22 mouse cellular contexts compared by ENCODE assay signal in genomic region chr2:50493597-50494335, GRCm38 (mm10).
A peak's percentile ranks its signal among the peaks of the same experiment; 100 is the strongest.
DNase-seq lines count a peak whose midpoint lies in the region; ATAC-seq and TF ChIP-seq lines count a peak whose summit lies in the region.
"Had no signal": no experiment of that assay in that cellular context is flagged by ENCODE, and none has a peak within 500 bp of the region (broad histone marks: within the 10 kb centered on the region; RNA-seq: fewer than 3 reads in every experiment).

No protein-coding gene starts in this region.

- no peak overlapping the region for H3K4me3 ChIP-seq in gastrocnemius, adult 2 months
- no peak overlapping the region for H3K4me3 ChIP-seq in lung, postnatal 0 days (ENCODE audit: low read depth, low read length)
- H3K4me3 ChIP-seq: erythroblast, embryonic 14.5 days; heart, embryonic 15.5 days; kidney, embryonic 15.5 days; left cerebral cortex, adult 2 months; limb, embryonic 12.5 days; midbrain, embryonic 12.5 days; stomach, embryonic 15.5 days had no signal

- no peaks in the 10 kb centered on the region for H3K9me3 ChIP-seq in lung, postnatal 0 days (ENCODE audit: low read length)
- H3K9me3 ChIP-seq: heart, embryonic 15.5 days; kidney, embryonic 15.5 days; limb, embryonic 12.5 days; midbrain, embryonic 12.5 days; stomach, embryonic 15.5 days had no signal

- no peak; the same call in 1 of the 2 replicates for ATAC-seq in lung, postnatal 0 days
- ATAC-seq: forebrain, embryonic 16.5 days; inflammation-experienced regulatory T-cells, adult 6 months; liver, postnatal 0 days had no signal

- WGBS in lung, postnatal 0 days = 45% methylated on average over 4 of the region's 4 CpGs

- H3K9ac ChIP-seq in lung, postnatal 0 days (replicated peaks; ENCODE audit: low read depth) = no peak overlapping the region
- H3K9ac ChIP-seq: heart, embryonic 15.5 days; kidney, embryonic 15.5 days; limb, embryonic 12.5 days; liver, postnatal 0 days; midbrain, embryonic 12.5 days; stomach, embryonic 15.5 days had no signal

- no peaks in the 10 kb centered on the region for H3K36me3 ChIP-seq in lung, postnatal 0 days (ENCODE audit: insufficient read depth, low read length)
- H3K36me3 ChIP-seq: G1E; heart, embryonic 15.5 days; kidney, embryonic 15.5 days; limb, embryonic 12.5 days; midbrain, embryonic 12.5 days; stomach, embryonic 15.5 days had no signal

- H3K4me2 ChIP-seq in lung, postnatal 0 days (replicated peaks; ENCODE audit: low read depth, low read length) = no peak overlapping the region
- H3K4me2 ChIP-seq: heart, embryonic 15.5 days; kidney, embryonic 15.5 days; limb, embryonic 12.5 days; midbrain, embryonic 12.5 days; stomach, embryonic 15.5 days had no signal

- no peak for TF ChIP-seq EP300 in lung, postnatal 0 days (IDR thresholded peaks at IDR 0.05)

- no peaks in the 10 kb centered on the region for H3K27me3 ChIP-seq in lung, postnatal 0 days (replicated peaks; ENCODE audit: insufficient read depth, low read length)
- H3K27me3 ChIP-seq: heart, embryonic 15.5 days; kidney, embryonic 15.5 days; limb, embryonic 12.5 days; midbrain, embryonic 12.5 days; stomach, embryonic 15.5 days had no signal

- intact Hi-C loops in gastrocnemius, adult 2 months (cut with DNase I) = no loop called here

- DNase-seq in gastrocnemius, adult 2 months = peak; percentile 15
- DNase-seq in gastrocnemius, postnatal 4 days (ENCODE audit: low spot score in 2 of 2) = no peak
- DNase-seq in lung, postnatal 0 days (ENCODE audit: low spot score) = peak; percentile 18
- no peak for DNase-seq in lung, postnatal 14 days
- DNase-seq in mesoderm, embryonic 11.5 days (ENCODE audit: low read depth, low spot score) = peak; percentile 20
- DNase-seq in thymus, postnatal 25 days = peak; percentile 35
- DNase-seq in spleen, postnatal 36 days (ENCODE audit: low spot score in 2 of 2) = no peak
- DNase-seq in ovary, postnatal 10 days (ENCODE audit: low spot score) = no peak
- DNase-seq: adrenal gland, adult 8-10 months; cerebellum, adult 9-10 months; gastrocnemius, postnatal 14 days; liver, postnatal 0 days had no signal

- TF ChIP-seq CTCF in gastrocnemius, adult 2 months (IDR thresholded peaks at IDR 0.05) = no peak
- no peak for TF ChIP-seq CTCF in lung, postnatal 0 days (IDR thresholded peaks at IDR 0.05)

- H3K4me1 ChIP-seq in lung, postnatal 0 days (ENCODE audit: insufficient read depth, low read depth, low read length) = no peaks in the 10 kb centered on the region
- H3K4me1 ChIP-seq: heart, embryonic 15.5 days; midbrain, embryonic 12.5 days; stomach, embryonic 15.5 days had no signal

- H3K27ac ChIP-seq in gastrocnemius, adult 2 months = no peak overlapping the region; the same call in 1 of the 2 replicates
- H3K27ac ChIP-seq in lung, postnatal 0 days (ENCODE audit: low read length) = no peak overlapping the region
- H3K27ac ChIP-seq: heart, embryonic 15.5 days; kidney, embryonic 15.5 days; left cerebral cortex, adult 2 months; limb, embryonic 12.5 days; midbrain, embryonic 12.5 days; stomach, embryonic 15.5 days had no signal

Comparison
In these comparisons a context has a peak if more than half of its experiments do, and no peak if none do; other contexts are left out.
1. DNase-seq: peak in gastrocnemius, adult 2 months (single experiment), lung, postnatal 0 days (single experiment), mesoderm, embryonic 11.5 days (single experiment) and thymus, postnatal 25 days (single experiment); none in gastrocnemius, postnatal 4 days (0 of 2), lung, postnatal 14 days (single experiment), spleen, postnatal 36 days (0 of 2) and ovary, postnatal 10 days (single experiment).